Mouse (Mus musculus) CD4-positive, CD25-positive, alpha-beta regulatory T cell, adult 2 months (primary cell): ENCODE results near the gene Pecr.
A peak's percentile ranks its signal among the peaks of the same experiment; 100 is the strongest.

Experiments
- DNase-seq: peaks from one replicate; pipeline ENCODE4 v3.0.0-alpha.2; 2012; ENCODE audit warnings: low read depth, low spot score

The Pecr gene

DNA sequence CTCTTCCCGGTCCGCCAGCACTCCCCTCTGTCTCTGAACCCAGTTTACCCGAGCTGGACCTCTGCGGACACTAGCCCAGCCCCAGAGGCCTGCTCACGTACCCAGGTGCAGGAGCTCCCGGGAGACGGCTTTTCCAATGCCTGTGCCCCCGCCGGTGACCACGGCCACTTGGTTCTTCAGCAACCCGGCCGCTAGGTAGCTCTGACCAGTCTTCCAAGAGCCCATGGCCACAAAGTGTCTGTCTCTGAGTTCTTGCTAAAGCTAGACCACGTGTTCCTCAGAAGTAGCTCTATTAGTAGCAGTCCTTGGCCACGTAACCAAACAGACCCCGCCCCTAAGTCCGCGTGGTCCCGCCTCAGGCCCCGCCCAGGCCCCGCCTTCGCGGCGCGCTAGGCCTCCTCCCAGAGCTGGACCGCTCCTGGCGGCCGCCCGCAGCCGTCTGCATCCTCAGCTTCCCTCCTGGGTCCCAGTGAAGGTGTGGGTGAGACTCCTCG lies at the start of gene Pecr, which contains the start of gene Tmem169:
Gene Pecr (minus strand): TSS at position 323 of the 494 bp plus-strand sequence.
Gene Tmem169 (plus strand): TSS at position 378 of the 494 bp plus-strand sequence.
- peak; percentile 91 for DNase-seq

DNA sequence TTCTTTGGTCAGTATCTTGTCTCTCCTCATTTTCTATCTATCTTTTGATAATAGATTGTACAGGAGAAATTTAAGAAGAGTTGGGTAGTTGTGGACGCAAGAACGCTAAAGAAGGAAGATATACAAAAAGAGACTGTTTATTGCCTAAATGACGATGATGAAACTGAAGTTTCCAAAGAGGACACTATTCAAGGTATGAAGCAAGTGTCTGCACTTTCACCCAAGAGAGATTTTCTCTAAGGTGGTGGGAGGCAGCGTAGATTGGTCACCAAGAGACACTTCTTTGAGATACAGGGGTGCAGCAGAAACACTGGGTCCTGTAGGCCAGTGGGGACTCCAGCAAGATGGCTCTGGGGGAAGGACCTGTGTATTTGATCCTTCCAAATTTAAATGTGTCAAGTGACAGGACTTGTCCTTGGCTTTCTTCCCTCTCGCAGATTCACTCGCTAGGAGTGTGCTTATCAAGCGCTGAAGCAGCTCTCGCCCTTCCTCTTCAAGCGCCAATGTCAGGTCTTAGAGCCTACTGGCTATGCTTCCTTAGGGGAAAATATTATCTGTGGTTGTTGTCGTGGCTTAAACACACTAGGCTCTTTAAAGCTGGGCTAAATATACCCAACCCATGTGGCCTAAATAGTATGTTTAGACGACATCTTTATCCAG lies 42.2 kb upstream of the Pecr start:
- DNase-seq: no peak

DNA sequence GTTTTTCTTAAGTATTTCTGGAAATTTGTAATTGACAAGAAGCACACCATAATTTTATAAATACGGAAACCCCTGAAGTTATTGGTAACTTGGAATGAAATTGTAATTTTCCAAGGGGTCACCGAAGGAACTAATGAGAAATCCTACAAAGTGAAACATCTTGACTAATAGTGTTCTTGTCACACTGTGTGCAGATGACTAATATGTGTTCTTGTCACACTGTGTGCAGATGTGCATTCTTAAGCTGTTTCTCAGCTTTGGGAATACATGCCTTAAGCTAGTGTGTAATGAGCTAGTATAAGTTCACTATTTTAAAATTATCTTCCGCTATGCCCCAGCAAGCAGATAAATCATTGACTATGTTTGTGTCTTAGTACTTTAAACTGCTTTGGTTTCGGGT lies 39.1 kb upstream of the Pecr start:
- no peak for DNase-seq

DNA sequence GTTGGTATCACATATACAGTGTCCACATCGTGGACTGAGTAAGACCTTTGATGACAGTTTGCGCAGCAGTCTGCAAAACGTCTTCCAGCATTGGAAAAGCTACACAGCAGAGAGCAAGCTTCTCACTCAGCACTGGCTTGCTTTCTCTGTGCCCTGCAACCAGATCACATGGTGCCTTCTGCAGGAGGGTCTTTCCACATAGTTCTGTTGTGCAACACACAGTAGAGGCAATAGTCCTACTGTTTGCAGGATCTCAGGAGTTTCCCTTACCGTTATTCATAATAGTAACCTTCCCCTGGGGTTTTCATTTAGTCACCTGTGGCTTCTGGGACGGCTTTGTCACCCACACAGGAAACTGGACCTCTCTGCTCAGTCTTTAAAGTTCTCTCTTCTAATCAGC lies 36.6 kb upstream of the Pecr start:
- no peak for DNase-seq

DNA sequence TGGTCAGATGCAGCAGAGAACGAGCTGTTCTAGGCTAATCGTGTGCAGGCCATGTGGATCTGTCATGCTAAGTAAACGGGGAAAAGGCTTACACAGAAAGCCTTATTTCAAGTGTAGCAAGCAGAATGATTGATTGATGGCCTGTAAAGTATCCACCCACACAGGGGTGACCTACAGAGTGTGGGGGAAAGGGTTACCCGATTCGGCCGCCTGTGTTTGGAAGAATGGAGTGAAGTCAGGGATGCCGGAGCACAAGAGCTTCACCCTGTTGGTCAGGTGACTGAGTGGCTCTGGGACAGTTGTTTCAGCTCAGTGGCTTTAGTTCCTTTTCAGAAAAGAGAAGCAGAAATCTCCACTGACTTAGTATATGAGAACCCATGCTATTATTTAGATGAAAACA lies 32.8 kb upstream of the Pecr start:
- no peak for DNase-seq

DNA sequence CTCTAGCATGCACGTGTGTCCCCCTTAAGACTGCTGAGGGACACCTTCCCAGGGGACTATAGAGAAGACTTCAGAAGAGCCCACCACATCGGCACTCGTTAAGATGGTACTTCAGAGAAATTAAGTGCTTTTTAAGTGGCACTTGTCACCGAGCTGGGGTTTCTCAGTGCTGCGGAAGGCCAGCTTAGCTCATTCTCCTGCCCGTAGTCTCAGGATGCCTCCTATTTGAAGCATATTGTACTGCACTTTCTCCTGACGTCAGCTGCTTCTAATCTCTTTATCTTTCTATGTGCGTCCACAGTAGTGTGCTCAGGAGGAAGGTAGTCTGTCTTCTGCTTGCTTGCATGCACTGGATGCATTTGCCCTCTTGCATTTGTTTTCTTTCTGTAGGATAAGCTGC lies 32.3 kb upstream of the Pecr start:
- no peak for DNase-seq

- no peak for DNase-seq
These were observed 31.3 kb upstream of the Pecr start for GRCm38 (mm10) chr1:72315447-72315846.

- peak; percentile 63 for DNase-seq
These were observed 29.4 kb upstream of the Pecr start for GRCm38 (mm10) chr1:72313399-72314039.

DNA sequence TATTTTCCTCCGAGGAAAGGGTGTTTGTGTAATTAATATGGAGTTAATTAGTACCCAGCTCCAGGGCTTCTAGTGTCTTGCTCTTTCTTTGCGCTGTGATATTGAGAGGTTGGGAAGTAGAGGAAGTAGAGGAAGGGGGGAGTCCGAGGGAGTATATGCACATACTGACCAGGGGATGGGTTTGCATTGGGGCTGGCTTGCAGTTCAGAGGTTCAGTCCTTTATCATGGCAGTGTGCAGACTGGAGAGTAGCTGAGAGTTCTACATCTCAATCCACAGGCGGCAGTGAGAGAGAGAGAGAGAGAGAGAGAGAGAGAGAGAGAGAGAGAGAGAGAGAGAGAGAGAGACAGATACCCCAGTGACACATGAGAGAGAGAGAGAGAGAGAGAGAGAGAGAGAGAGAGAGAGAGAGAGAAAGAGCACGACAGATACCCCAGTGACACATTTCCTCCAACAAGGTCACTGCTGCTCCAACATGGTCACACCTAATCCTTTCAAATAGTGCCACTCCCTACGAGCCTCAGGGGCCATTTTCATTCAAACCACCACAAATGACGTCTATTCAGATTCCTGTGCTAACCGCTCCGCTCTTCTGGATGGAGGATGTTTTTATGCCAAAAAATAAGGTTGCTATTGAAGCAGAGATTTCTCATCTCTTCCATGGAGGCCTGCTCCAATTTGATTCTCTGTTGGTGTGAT lies 28.7 kb upstream of the Pecr start:
- DNase-seq: no peak

- DNase-seq: no peak
These were observed 25.8 kb upstream of the Pecr start for GRCm38 (mm10) chr1:72309744-72310424.

- DNase-seq: no peak
These were observed 24.8 kb upstream of the Pecr start for GRCm38 (mm10) chr1:72308919-72309318.

- DNase-seq: peak; percentile 97
These were observed 23.2 kb upstream of the Pecr start, which contains the start of gene Xrcc5 for GRCm38 (mm10) chr1:72307317-72307798. Xrcc5 (plus strand) TSS chr1:72307421.

GRCm38 (mm10) chr1:72306679-72307181 lies 22.6 kb upstream of the Pecr start:
- peak; percentile 80 for DNase-seq

DNA sequence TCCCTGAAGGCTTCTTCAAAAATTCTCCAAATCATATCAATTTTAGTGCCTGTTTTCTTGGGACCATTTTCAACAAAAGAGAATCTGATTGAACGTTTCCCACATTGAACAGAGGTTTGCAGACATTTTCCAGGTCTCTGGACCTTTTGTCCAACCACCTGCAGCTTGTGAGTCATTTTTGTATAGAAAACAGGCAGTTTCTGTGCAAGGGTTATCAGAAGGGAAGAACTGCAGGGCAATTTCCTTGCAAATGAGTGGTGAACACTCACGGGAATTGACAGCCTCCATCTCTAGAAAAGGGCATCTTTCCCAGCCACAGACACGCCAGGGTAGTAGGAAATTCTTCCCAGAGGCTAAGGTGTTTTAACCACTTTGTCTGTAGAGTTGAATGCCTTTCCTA lies 22.1 kb upstream of the Pecr start:
- DNase-seq: no peak

DNA sequence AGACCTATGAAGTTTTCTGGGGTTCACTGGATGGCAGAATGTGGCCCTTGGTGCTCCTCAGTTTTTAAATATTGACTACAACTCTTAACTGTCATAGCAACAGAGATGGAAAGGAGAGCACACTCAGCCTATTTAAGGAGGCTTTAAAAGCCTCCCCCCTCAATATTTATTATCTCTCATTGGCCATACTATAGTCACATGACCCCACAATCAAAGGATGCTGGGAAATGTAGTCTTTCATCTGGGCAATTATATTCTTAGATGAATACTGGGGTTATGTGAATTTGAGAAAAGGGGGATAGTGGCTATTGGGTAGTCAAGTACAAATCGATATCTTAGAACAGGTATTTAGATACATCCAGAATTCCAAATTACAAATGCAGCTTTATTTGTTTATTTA lies 17.7 kb upstream of the Pecr start:
- no peak for DNase-seq

- no peak for DNase-seq
These were observed 11.6 kb upstream of the Pecr start for GRCm38 (mm10) chr1:72295746-72296145.

GRCm38 (mm10) chr1:72293869-72294663 lies 10.0 kb upstream of the Pecr start:
- no peak for DNase-seq

DNA sequence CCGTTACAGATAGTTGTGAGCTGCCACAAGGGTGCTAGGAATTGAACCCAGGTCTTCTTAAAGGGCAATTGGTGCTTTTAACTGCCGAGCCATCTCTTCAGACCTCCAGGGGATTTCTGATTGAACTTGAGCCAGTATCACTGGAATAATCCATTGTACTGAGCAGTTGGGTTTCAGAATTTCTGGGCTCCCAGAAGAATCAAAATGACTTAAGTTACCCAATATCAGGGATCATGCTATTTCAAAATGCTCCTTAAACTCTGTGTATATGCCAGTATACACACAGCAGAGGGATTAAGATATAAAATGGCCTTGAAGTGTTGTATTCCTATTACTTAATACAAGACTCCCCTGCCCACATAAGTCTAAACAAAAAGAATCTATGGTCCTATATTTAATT lies 7.8 kb upstream of the Pecr start:
- no peak for DNase-seq

DNA sequence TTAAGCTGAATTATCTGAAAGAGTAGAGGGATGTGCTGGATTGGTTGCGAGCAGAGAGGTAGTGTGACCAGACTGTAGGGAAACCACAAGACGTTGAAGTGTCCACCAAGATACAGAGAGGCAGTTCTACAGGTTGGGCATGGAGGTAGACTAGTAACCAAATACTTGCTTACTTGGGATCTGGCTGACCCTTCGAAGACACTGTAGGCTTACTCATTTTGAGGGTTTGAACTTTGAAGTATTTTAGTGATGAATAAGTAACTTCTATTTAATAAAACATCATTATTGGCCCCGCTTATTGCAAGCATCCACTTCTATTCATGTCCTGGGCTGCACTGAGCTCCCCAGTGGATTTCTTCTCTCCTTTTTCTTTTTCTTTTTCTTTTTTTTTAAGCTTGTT lies 7.3 kb upstream of the Pecr start:
- no peak for DNase-seq

GRCm38 (mm10) chr1:72290896-72291295 lies 6.8 kb upstream of the Pecr start:
- DNase-seq: no peak
